Mouse (Mus musculus) liver, postnatal 0 days (tissue): ENCODE data around the gene Zdhhc13. TPM values are rescaled to one million over a fixed set of nuclear protein-coding genes. Genes with fewer than 3 reads are reported as not detected.
A peak's percentile ranks its signal among the peaks of the same experiment; 100 is the strongest.

Source experiments
- ATAC-seq: fragments of 200-750 bp; cut with Nextera tagmentation; 2 replicates; pipeline ENCODE4 v1.8.0; 2017; ENCODE audit warnings: mild to moderate bottlenecking, moderate library complexity
- DNase-seq: peaks from one replicate; pipeline ENCODE4 v3.0.0-alpha.2; 2016
- H3K27ac ChIP-seq: fragments of 300-500 bp; sonication (generic); 2 replicates; pipeline ENCODE4 v1.5.1; 2014; ENCODE audit warnings: antibody characterized with exemption, moderate library complexity, mild to moderate bottlenecking, low read depth
- H3K27me3 ChIP-seq: fragments of 300-500 bp; sonication (generic); 2 replicates; pipeline ENCODE4 v1.6.1; 2014; ENCODE audit warnings: low read length, control low read depth, mixed read lengths; ENCODE audit not compliant: insufficient read depth
- H3K36me3 ChIP-seq: fragments of 300-500 bp; sonication (generic); replicated peaks from 2 replicates; pipeline ENCODE4 v1.6.1; 2014; ENCODE audit warnings: mild to moderate bottlenecking, control low read depth, low read length, moderate library complexity, mixed read lengths; ENCODE audit not compliant: insufficient read depth
- H3K4me1 ChIP-seq: fragments of 300-500 bp; sonication (generic); 2 replicates; pipeline ENCODE4 v1.6.1; 2014; ENCODE audit warnings: antibody characterized with exemption, mild to moderate bottlenecking, control low read depth; ENCODE audit not compliant: insufficient read depth
- H3K4me2 ChIP-seq: fragments of 300-500 bp; sonication (generic); 2 replicates; pipeline ENCODE4 v1.6.1; 2014; ENCODE audit warnings: low read depth, mild to moderate bottlenecking, low read length, moderate library complexity, mixed read lengths
- H3K4me3 ChIP-seq: fragments of 300-500 bp; sonication (generic); 2 replicates; pipeline ENCODE4 v1.5.1; 2014; ENCODE audit warnings: low read depth, low read length
- H3K9ac ChIP-seq: fragments of 300-500 bp; sonication (generic); replicated peaks from 2 replicates; pipeline ENCODE4 v1.6.1; 2014; ENCODE audit warnings: mild to moderate bottlenecking, moderate library complexity
- H3K9me3 ChIP-seq: fragments of 300-500 bp; sonication (generic); 2 replicates; pipeline ENCODE4 v1.6.1; 2016; ENCODE audit warnings: mild to moderate bottlenecking, control low read depth, low read length, mixed read lengths
- CTCF ChIP-seq: sonication (generic); IDR thresholded peaks from 2 replicates; pipeline ENCODE4 v1.5.1; 2016; ENCODE audit warnings: antibody characterized with exemption, low read depth
- EP300 ChIP-seq: IDR thresholded peaks from 2 replicates; pipeline ENCODE4 v1.6.1; 2016; ENCODE audit warnings: antibody characterized with exemption, low read depth, mild to moderate bottlenecking
- WGBS: fragments of 180-500 bp; shearing (Covaris S2); extraction: QIAGEN DNeasy Blood & Tissue Kit; methylation state at CpG from one replicate; pipeline ENCODE4 v1.1.7; 2014; ENCODE audit not compliant: insufficient replicate concordance; 5-methylcytosine and 5-hydroxymethylcytosine counted together
- polyA plus RNA-seq: library from polyadenylated mRNA; unstranded; fragments of >200 nt; fragmentation: Nextera tagmentation; extraction: Ambion mirVana; gene quantifications from 2 replicates; pipeline ENCODE4 v1.2.1, GENCODE M21; 2015

Zdhhc13 gene
- polyA plus RNA-seq, 1 experiment from 2014 or later = 10.3 TPM

DNA sequence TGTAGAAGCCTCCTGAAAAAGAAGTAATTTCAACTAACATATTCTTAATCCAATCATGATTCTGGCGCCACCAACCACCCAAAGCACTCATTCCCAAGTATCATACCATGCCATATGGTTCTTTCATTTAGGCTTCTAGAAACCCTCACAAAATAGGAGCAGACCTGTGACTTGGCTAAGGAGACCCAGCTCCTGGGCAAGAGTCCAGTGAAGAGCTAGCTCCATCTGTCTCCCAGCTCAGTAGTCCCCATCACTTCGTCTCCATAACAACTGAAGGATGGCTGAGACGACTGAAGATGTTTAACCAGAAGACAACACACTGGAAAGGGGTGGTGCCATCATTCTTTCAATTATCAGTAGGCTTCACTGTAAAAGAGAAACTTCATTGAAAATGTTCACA is 9.7 kb upstream of the Zdhhc13 start:
- Histone ChIP-seq H3K27me3 (no peaks in the 10 kb centered on the region), H3K27ac (no peak overlapping the region), H3K4me1 (no peaks in the 10 kb centered on the region), H3K9me3 (no peaks in the 10 kb centered on the region), H3K4me2 (no peak overlapping the region), H3K9ac (no peak overlapping the region), H3K36me3 (no peaks in the 10 kb centered on the region), H3K4me3 (no peak overlapping the region)
- 68% methylated on average over 3 of the region's 3 CpGs for WGBS
- DNase-seq = no peak
- no peak for ATAC-seq
- TF ChIP-seq CTCF (no peak), EP300 (no peak)

DNA sequence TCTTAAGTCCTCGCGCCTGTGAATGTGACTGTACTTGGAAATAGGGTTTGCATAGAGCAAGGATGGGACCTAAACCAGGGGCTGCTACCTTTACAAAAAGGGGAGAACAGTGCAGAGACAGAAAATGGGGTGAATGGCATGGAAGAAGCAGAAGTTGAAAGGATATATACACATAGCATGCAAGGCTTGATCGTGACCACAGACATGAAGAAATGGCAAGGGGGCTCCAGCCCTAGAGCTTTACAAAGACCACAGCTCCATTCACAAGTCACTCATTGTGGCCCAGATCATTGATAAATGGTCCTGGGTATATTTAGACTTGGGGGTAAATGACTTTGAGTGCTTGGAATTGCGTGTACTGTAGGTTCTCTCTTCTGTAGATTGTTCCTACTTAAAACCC is 6.4 kb upstream of the Zdhhc13 start:
- Histone ChIP-seq H3K27me3 (no peaks in the 10 kb centered on the region), H3K36me3 (no peaks in the 10 kb centered on the region), H3K27ac (no peak overlapping the region), H3K9me3 (no peaks in the 10 kb centered on the region), H3K4me1 (no peaks in the 10 kb centered on the region), H3K4me2 (no peak overlapping the region), H3K9ac (no peak overlapping the region), H3K4me3 (no peak overlapping the region)
- DNase-seq = no peak
- 73% methylated on average over 4 of the region's 4 CpGs for WGBS
- ATAC-seq = no peak
- TF ChIP-seq CTCF (no peak), EP300 (no peak)

GRCm38 (mm10) chr7:48784773-48785523 is 3.9 kb upstream of the Zdhhc13 start:
- peaks cover 15% of the 10 kb centered on the region for H3K4me1 ChIP-seq
- no peak overlapping the region for H3K4me3 ChIP-seq
- H3K36me3 ChIP-seq = no peaks in the 10 kb centered on the region
- WGBS = 53% methylated on average over 11 of the region's 11 CpGs
- DNase-seq = no peak
- H3K9me3 ChIP-seq = no peaks in the 10 kb centered on the region
- H3K9ac ChIP-seq = no peak overlapping the region
- H3K27ac ChIP-seq = no peak overlapping the region
- ATAC-seq = no peak
- no peaks in the 10 kb centered on the region for H3K27me3 ChIP-seq
- no peak overlapping the region for H3K4me2 ChIP-seq
- no peak for TF ChIP-seq CTCF
- no peak for TF ChIP-seq EP300

DNA sequence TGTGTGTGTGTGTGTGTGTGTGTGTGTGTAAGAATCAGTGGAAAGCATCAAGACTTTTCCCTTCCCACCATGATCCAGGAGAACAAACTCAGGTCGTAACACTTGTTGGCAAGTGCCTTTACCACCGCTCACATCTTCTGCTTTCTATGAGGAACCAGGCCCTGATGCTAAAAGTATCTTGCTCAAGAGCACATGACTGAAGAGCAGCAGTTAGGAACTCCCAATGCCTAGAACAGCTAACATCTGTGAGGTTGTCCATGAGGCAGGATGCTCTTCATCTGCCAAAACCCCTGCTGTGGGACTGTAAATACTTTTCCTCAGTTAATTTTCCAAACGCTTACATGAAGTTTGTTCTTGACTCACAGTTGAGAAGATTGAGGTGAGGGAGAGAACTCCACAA is 455 bp upstream of the Zdhhc13 start:
- Histone ChIP-seq H3K27me3 (no peaks in the 10 kb centered on the region), H3K4me2 (peak overlapping the region; percentile 97), H3K4me3 (peak overlapping the region; percentile 89), H3K36me3 (no peaks in the 10 kb centered on the region), H3K9me3 (no peaks in the 10 kb centered on the region), H3K9ac (no peak overlapping the region), H3K27ac (peak overlapping the region; percentile 44; the same call in 1 of the 2 replicates), H3K4me1 (peaks cover 24% of the 10 kb centered on the region)
- no peak for TF ChIP-seq EP300
- TF ChIP-seq CTCF = no peak
- ATAC-seq = peak; percentile 20
- DNase-seq = no peak
- WGBS = 44% methylated on average over 3 of the region's 3 CpGs

DNA sequence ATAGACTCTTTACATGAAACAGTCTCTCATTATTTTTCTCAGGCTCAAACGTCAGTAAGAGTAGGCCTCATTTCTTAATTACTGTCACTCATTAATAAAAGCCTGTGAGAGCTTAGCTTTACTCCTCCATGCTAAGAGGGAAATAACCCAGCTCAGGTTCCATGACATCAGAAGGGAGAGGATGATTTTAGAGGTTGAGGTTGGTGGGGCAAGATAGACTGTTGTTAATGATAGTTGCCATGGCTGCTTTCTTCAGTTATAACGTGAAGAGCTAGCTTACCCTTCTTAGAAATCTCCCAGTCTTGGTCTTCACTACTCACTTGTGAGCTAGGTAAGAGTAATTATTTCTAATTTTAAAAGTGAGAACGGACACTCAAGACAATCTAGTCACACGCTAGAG is 1.3 kb downstream of the Zdhhc13 start:
- ATAC-seq = no peak
- Histone ChIP-seq H3K27me3 (no peaks in the 10 kb centered on the region), H3K9ac (no peak overlapping the region), H3K4me1 (peaks cover 24% of the 10 kb centered on the region), H3K27ac (no peak overlapping the region), H3K4me3 (no peak overlapping the region), H3K4me2 (peak overlapping the region; percentile 97), H3K9me3 (no peaks in the 10 kb centered on the region), H3K36me3 (no peaks in the 10 kb centered on the region)
- no peak for TF ChIP-seq EP300
- no peak for TF ChIP-seq CTCF
- 78% methylated on average over 4 of the region's 4 CpGs for WGBS
- no peak for DNase-seq

- H3K27ac ChIP-seq = no peak overlapping the region
- H3K4me3 ChIP-seq = no peak overlapping the region
- TF ChIP-seq EP300 (no peak), CTCF (no peak)
- peaks cover 5% of the 10 kb centered on the region for H3K36me3 ChIP-seq
- no peak overlapping the region for H3K4me2 ChIP-seq
- H3K27me3 ChIP-seq = no peaks in the 10 kb centered on the region
- no peaks in the 10 kb centered on the region for H3K9me3 ChIP-seq
- peaks cover 24% of the 10 kb centered on the region for H3K4me1 ChIP-seq
- H3K9ac ChIP-seq = no peak overlapping the region
- no peak for DNase-seq
- WGBS = 63% methylated on average over 3 of the region's 3 CpGs
- no peak for ATAC-seq
Observed at GRCm38 (mm10) chr7:48791412-48791811, 2.6 kb downstream of the Zdhhc13 start.

GRCm38 (mm10) chr7:48795130-48795529 is 6.3 kb downstream of the Zdhhc13 start:
- H3K9me3 ChIP-seq = no peaks in the 10 kb centered on the region
- no peak for DNase-seq
- 80% methylated on average over 3 of the region's 3 CpGs for WGBS
- ATAC-seq = no peak
- no peak overlapping the region for H3K4me3 ChIP-seq
- H3K36me3 ChIP-seq = peaks cover 8% of the 10 kb centered on the region
- no peak overlapping the region for H3K4me2 ChIP-seq
- TF ChIP-seq EP300 = no peak
- no peak for TF ChIP-seq CTCF
- peaks cover 11% of the 10 kb centered on the region; the same call in 1 of the 2 replicates for H3K4me1 ChIP-seq
- H3K27me3 ChIP-seq = no peaks in the 10 kb centered on the region
- no peak overlapping the region for H3K9ac ChIP-seq
- H3K27ac ChIP-seq = no peak overlapping the region
